Mouse (Mus musculus) ES-E14 (cell line): ENCODE results near the gene Ccl1. TPM values are rescaled to one million over a fixed set of nuclear protein-coding genes. Genes with fewer than 3 reads are reported as not detected.

Source experiments
- DNase-seq: peaks from one replicate; pipeline ENCODE4 v3.0.0-alpha.2; 2013; ENCODE audit warnings: low read depth, low spot score
- H3K27ac ChIP-seq: 2 replicates; pipeline ENCODE4 v1.5.1; 2012; ENCODE audit warnings: low read depth, mild to moderate bottlenecking, low read length, moderate library complexity, mixed read lengths; ENCODE audit not compliant: poor library complexity, insufficient read depth, severe bottlenecking
- H3K36me3 ChIP-seq: 2 replicates; pipeline ENCODE4 v1.6.1; 2012; ENCODE audit warnings: mild to moderate bottlenecking, low read length, moderate library complexity, mixed read lengths; ENCODE audit not compliant: control insufficient read depth, poor library complexity, insufficient read depth, severe bottlenecking
- H3K4me1 ChIP-seq, 2 experiments: fragments of 150-350 bp in 1 of 2; sonication (generic) in 1 of 2; 2 replicates each; pipeline ENCODE4 v1.6.1; 2012; ENCODE audit warnings: low read length in 2 of 2, mild to moderate bottlenecking in 1 of 2, mixed read lengths in 1 of 2; ENCODE audit not compliant: control insufficient read depth in 2 of 2, insufficient read depth in 2 of 2, poor library complexity in 1 of 2
- H3K4me3 ChIP-seq, 2 experiments: fragments of 150-350 bp in 1 of 2; sonication (generic) in 1 of 2; 2 replicates each; pipeline ENCODE4 v1.5.1; 2012; ENCODE audit warnings: low read length in 2 of 2, low read depth in 1 of 2, mild to moderate bottlenecking in 1 of 2, mixed read lengths in 1 of 2; ENCODE audit not compliant: insufficient read depth in 1 of 2, poor library complexity in 1 of 2, severe bottlenecking in 1 of 2
- H3K9ac ChIP-seq: 2 replicates; pipeline ENCODE4 v1.6.1; 2012; ENCODE audit warnings: low read depth, mild to moderate bottlenecking, low read length, mixed read lengths; ENCODE audit not compliant: poor library complexity, insufficient read depth, severe bottlenecking
- H3K9me3 ChIP-seq: fragments of 150-350 bp; sonication (generic); 2 replicates; pipeline ENCODE4 v1.6.1; 2012; ENCODE audit warnings: low read depth, mild to moderate bottlenecking, low read length; ENCODE audit not compliant: control insufficient read depth, insufficient read depth
- CHD2 ChIP-seq: IDR thresholded peaks from 2 replicates; pipeline ENCODE4 v1.6.1; 2014; ENCODE audit warnings: mild to moderate bottlenecking, low read depth, low read length, inconsistent platforms
- HCFC1 ChIP-seq: IDR thresholded peaks from 2 replicates; pipeline ENCODE4 v1.6.1; 2012; ENCODE audit warnings: low read length, inconsistent platforms, borderline replicate concordance; ENCODE audit not compliant: insufficient read depth
- MAFK ChIP-seq: IDR thresholded peaks from 2 replicates; pipeline ENCODE4 v1.6.1; 2014; ENCODE audit warnings: mild to moderate bottlenecking, low read depth, low read length, inconsistent platforms; ENCODE audit not compliant: insufficient read depth
- ZC3H11A ChIP-seq: IDR thresholded peaks from 2 replicates; pipeline ENCODE4 v1.6.1; 2012; ENCODE audit warnings: low read depth, mild to moderate bottlenecking, inconsistent platforms, low read length, borderline replicate concordance
- ZNF384 ChIP-seq: IDR thresholded peaks from 2 replicates; pipeline ENCODE4 v1.6.1; 2012; ENCODE audit warnings: low read depth, low read length, inconsistent platforms
- in situ Hi-C, 2 experiments: fragments of 600-800 bp; cut with MboI; formaldehyde crosslinking; loops; one replicate each; pipeline ENCODE4 v1.15.1; 2025; ENCODE audit warnings: low sequenced_read_pairs in 2 of 2, inconsistent platforms in 1 of 2; ENCODE audit not compliant: unreplicated experiment in 2 of 2
- total RNA-seq: library from RNA; depleted of rRNA; stranded (reverse); fragments of 300-350 nt; gene quantifications from 2 replicates; pipeline ENCODE4 v1.2.3, GENCODE M21; 2012

The Ccl1 gene
- total RNA-seq, 1 experiment: 1.7 TPM

DNA sequence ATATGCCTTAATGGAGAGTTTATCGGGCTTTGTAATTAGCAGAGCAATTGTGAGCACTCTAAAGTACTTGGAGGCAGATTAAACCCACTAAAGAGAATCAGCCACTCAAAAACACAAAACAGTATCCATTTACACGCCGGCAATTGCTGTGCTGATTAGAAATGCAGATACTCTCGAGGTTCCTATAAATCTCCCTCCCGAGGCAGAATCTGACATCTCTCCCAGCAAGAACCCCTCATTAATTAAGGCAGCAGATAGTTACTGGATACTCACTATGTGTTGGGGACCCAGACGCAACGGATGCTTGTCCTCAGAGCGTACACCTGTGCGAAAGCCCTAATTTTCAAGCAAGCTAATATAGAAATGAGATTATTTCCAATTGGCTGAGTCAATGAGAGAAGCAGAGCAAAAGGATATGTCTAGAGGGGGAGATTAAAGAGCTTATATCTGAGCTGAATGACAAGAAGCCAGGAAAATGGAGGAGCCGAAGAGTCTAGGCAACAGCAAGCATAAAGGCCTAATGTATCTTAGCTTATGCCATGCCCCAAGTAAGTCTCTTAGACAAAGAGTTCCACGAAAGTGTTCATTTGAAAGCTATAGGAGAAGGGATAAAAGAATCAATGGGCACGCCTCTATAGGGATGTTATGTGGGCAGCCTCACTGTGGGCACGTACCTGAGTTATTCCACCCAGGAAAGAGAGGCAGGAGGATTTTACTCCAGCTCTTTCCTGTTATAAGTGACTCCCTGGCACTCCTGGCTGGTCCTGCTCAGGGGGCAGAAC is 115.5 kb downstream of the Ccl1 start:
- no peak for TF ChIP-seq CHD2
- in situ Hi-C loops: loop anchor here (10.0 to 25.0 kb wide), 2 partner anchors 203 to 205 kb away; no protein-coding TSS in a partner anchor
- no peaks in the 10 kb centered on the region for H3K36me3 ChIP-seq
- no peak overlapping the region for H3K9ac ChIP-seq
- no peak overlapping the region for H3K27ac ChIP-seq
- no peaks in the 10 kb centered on the region for H3K9me3 ChIP-seq
- DNase-seq: no peak
- H3K4me1 ChIP-seq: no peaks in the 10 kb centered on the region
- H3K4me3 ChIP-seq: no peak overlapping the region

DNA sequence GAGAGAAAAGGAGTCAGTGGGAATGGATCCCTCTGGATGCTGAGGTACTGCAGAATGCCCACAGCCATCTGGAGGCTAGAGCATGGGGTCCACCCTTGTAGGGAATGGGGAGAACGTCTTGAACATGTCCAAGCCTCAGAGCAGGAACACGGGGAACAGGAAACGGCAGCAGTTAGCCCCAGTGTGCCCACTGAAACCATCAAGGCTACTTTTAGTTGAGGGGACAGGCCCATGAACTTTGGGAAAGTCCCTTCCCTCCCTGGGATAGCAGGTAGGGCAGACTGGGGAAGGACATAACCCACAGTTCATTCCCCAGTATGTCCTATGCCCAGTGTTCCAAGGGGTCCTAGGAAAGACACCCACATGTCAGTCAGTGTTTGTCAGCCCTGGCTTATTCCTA is 119.8 kb downstream of the Ccl1 start:
- H3K36me3 ChIP-seq: no peaks in the 10 kb centered on the region
- no peaks in the 10 kb centered on the region for H3K9me3 ChIP-seq
- no peak overlapping the region for H3K4me3 ChIP-seq
- H3K27ac ChIP-seq: no peak overlapping the region
- no peak for DNase-seq
- in situ Hi-C loops: loop anchor here (10.0 to 25.0 kb wide), 2 partner anchors 198 to 201 kb away; no protein-coding TSS in a partner anchor
- no peak for TF ChIP-seq CHD2
- no peak for TF ChIP-seq HCFC1
- TF ChIP-seq MAFK: no peak
- TF ChIP-seq ZC3H11A: no peak
- no peak for TF ChIP-seq ZNF384
- no peaks in the 10 kb centered on the region for H3K4me1 ChIP-seq
- no peak overlapping the region for H3K9ac ChIP-seq

DNA sequence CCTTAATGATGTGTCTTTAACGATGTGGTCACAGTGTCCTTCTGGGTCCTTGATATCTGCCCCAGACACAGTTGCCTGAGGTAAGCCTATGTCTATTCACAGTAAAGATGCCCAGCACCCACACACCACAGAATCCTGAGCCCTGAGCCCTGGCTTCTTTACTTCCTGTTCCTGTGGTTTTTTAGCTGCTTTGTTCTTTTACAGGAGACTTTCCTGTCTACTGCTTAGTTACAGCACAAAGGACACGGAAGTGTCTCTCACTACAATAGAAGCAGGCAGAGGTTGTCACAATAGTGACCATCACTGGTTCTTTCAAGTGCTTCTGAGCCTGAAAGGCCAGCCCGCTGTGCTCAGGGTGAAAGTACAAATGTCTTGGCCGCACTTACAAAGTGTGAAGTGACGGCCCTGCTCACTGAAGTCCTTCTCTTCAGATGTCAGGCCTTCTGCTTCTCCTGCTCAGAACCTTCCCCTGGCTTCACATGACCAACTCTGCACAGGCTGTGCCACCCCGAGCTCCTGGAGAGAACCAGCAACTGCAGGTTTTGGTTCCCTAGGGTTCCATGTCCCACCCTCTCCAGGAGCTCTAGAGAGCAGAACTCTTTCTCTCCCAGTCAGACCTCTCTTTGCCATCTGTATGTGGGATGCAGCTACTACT is 122.1 kb downstream of the Ccl1 start:
- H3K4me3 ChIP-seq: no peak overlapping the region
- no peak for DNase-seq
- H3K27ac ChIP-seq: no peak overlapping the region
- no peak overlapping the region for H3K9ac ChIP-seq
- H3K4me1 ChIP-seq: no peaks in the 10 kb centered on the region
- H3K36me3 ChIP-seq: no peaks in the 10 kb centered on the region
- no peaks in the 10 kb centered on the region for H3K9me3 ChIP-seq
- in situ Hi-C loops: loop anchor here (10.0 to 25.0 kb wide), 2 partner anchors 196 to 199 kb away; no protein-coding TSS in a partner anchor
- no peak for TF ChIP-seq CHD2

DNA sequence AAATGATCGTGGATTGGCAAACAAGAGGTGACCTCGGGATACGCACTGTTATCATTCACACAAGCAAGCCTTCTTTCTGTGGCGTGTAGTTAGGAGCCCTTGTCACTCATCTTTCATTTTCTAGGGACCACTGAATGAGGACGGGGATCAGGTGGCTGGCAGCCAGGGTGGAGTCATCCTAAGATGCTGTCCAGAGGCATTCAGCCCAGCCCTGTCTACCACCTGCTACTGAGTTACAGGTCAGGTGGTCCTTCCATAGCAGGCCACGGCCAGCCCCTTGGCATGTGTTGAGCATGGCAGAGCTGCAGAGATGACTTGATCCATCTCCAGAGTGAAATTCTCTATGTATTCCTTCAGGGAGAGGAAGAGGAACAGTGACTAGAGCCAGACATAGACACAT is 123.1 kb downstream of the Ccl1 start:
- no peak for DNase-seq
- H3K36me3 ChIP-seq: no peaks in the 10 kb centered on the region
- no peak overlapping the region for H3K9ac ChIP-seq
- no peak overlapping the region for H3K27ac ChIP-seq
- H3K9me3 ChIP-seq: no peaks in the 10 kb centered on the region
- H3K4me1 ChIP-seq: no peaks in the 10 kb centered on the region
- no peak overlapping the region for H3K4me3 ChIP-seq
- no peak for TF ChIP-seq HCFC1
- in situ Hi-C loops: loop anchor here (10.0 to 25.0 kb wide), 2 partner anchors 195 to 198 kb away; no protein-coding TSS in a partner anchor

DNA sequence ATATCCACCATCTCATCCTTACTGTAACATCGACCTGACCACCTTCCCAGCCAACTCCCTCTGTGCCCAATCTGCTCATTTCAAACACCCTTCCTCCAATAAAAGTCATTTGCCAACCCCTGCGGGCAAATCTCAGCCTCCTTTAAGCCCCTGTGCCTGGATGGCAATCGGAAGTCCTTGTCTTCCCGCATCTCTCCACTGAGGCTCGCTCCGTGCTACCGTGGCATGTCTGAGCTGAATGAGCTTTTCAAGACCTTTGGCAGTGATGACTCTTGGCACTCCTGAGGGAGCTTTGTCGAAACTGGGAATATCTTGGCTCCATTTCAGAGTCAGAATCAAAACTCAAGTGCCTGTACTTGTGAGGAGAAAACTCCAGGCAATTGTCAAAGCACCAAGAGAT is 124.2 kb downstream of the Ccl1 start:
- no peak overlapping the region for H3K27ac ChIP-seq
- in situ Hi-C loops: loop anchor here (10.0 to 25.0 kb wide), 2 partner anchors 194 to 197 kb away; no protein-coding TSS in a partner anchor

More for the DNA sequence above, 124.2 kb downstream of the Ccl1 start:
- Histone ChIP-seq H3K9me3 (no peaks in the 10 kb centered on the region), H3K4me3 (no peak overlapping the region), H3K36me3 (no peaks in the 10 kb centered on the region), H3K9ac (no peak overlapping the region), H3K4me1 (no peaks in the 10 kb centered on the region)
- no peak for DNase-seq
- no peak for TF ChIP-seq HCFC1
- TF ChIP-seq MAFK: no peak
- TF ChIP-seq ZNF384: no peak
- no peak for TF ChIP-seq CHD2
- TF ChIP-seq ZC3H11A: no peak
